Mouse (Mus musculus) megakaryocyte, embryonic 14.5 days (primary cell): ENCODE measurements around the gene Mslnl.

Experiments
- FLI1 ChIP-seq: IDR thresholded peaks from 2 replicates; pipeline ENCODE4 v1.6.1; 2012; ENCODE audit warnings: low read length, inconsistent platforms, mixed read lengths
- GATA1 ChIP-seq: IDR thresholded peaks from 3 replicates; pipeline ENCODE4 v1.6.1; 2012; ENCODE audit warnings: mixed read lengths, low read length, inconsistent platforms, borderline replicate concordance

- no peak for TF ChIP-seq FLI1
- TF ChIP-seq GATA1 = no peak
Observed at GRCm38 (mm10) chr17:25749314-25749713, 13.5 kb downstream of the Mslnl start.
